Mouse (Mus musculus) midbrain, postnatal 0 days (tissue): ENCODE measurements around the gene Med23. TPM values are rescaled to one million over a fixed set of nuclear protein-coding genes. Genes with fewer than 3 reads are reported as not detected.

Source experiments
- ATAC-seq: fragments of 200-750 bp; cut with Nextera tagmentation; 2 replicates; pipeline ENCODE4 v1.8.0; 2017; ENCODE audit warnings: moderate number of reproducible peaks, mild to moderate bottlenecking, moderate TSS enrichment, moderate library complexity; ENCODE audit not compliant: low FRiP score
- DNase-seq: peaks from one replicate; pipeline ENCODE4 v3.0.0-alpha.2; 2015; ENCODE audit warnings: low spot score
- H3K27ac ChIP-seq: fragments of 300-500 bp; sonication (generic); 2 replicates; pipeline ENCODE4 v1.5.1; 2014; ENCODE audit warnings: low read depth, mild to moderate bottlenecking, low read length, mixed read lengths
- H3K27me3 ChIP-seq: fragments of 300-500 bp; sonication (generic); 2 replicates; pipeline ENCODE4 v1.6.1; 2014; ENCODE audit warnings: low read length, control low read depth, mixed read lengths; ENCODE audit not compliant: insufficient read depth
- H3K36me3 ChIP-seq: fragments of 300-500 bp; sonication (generic); 2 replicates; pipeline ENCODE4 v1.6.1; 2014; ENCODE audit warnings: low read length, control low read depth, mixed read lengths; ENCODE audit not compliant: insufficient read depth
- H3K4me1 ChIP-seq: fragments of 300-500 bp; sonication (generic); 2 replicates; pipeline ENCODE4 v1.6.1; 2014; ENCODE audit warnings: mild to moderate bottlenecking, control low read depth, antibody characterized with exemption, low read length, mixed read lengths; ENCODE audit not compliant: insufficient read depth
- H3K4me2 ChIP-seq: fragments of 300-500 bp; sonication (generic); 2 replicates; pipeline ENCODE4 v1.6.1; 2014; ENCODE audit warnings: low read depth, mild to moderate bottlenecking, low read length, mixed read lengths; ENCODE audit not compliant: poor library complexity, severe bottlenecking
- H3K4me3 ChIP-seq: fragments of 300-500 bp; sonication (generic); 2 replicates; pipeline ENCODE4 v1.5.1; 2014; ENCODE audit warnings: low read depth, mild to moderate bottlenecking, low read length, moderate library complexity
- H3K9ac ChIP-seq: fragments of 300-500 bp; sonication (generic); replicated peaks from 2 replicates; pipeline ENCODE4 v1.6.1; 2014; ENCODE audit warnings: mild to moderate bottlenecking, low read length, moderate library complexity, mixed read lengths; ENCODE audit not compliant: poor library complexity, severe bottlenecking
- H3K9me3 ChIP-seq: fragments of 300-500 bp; sonication (generic); 2 replicates; pipeline ENCODE4 v1.6.1; 2016; ENCODE audit warnings: low read length, control low read depth
- CTCF ChIP-seq: IDR thresholded peaks from 2 replicates; pipeline ENCODE4 v1.5.1; 2016; ENCODE audit warnings: antibody characterized with exemption, mild to moderate bottlenecking
- WGBS: fragments of 180-500 bp; shearing (Covaris S2); extraction: QIAGEN DNeasy Blood & Tissue Kit; methylation state at CpG from one replicate; pipeline ENCODE4 v1.1.7; 2014; 5-methylcytosine and 5-hydroxymethylcytosine counted together
- polyA plus RNA-seq: library from polyadenylated mRNA; unstranded; fragments of >200 nt; fragmentation: Nextera tagmentation; extraction: Ambion mirVana; gene quantifications from 2 replicates; pipeline ENCODE4 v1.2.1, GENCODE M21; 2015
- total RNA-seq: library from RNA; depleted of rRNA; stranded (reverse); fragments of >200 nt; gene quantifications from 2 replicates; pipeline ENCODE4 v1.2.3, GENCODE M21; 2014

The Med23 gene
- total and polyA plus RNA-seq, 2 experiments from 2014 or later, result 19.0 to 40.3 TPM

DNA sequence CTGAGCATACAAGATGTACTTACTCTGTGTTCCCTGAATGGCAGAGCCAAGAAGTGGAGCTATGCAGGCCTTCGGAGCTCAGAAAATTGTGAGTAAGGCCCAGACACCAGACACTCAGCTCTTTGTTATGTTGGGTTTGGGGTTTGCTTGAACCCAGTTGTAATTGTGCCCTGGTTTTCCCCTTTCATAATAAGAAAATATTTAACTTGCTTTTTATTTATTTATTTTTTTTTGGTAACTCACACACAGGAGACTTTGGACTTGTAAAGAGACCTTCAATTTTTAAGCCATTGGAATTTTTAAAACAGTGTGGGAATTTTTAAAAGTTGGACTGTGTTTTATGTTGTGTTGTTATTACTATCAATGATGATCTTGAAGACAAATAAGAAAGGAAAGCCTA, 27.1 kb upstream of the Med23 start, which contains the start of gene Enpp3:
Enpp3 (minus strand) TSS at position 148 of the 400 bp plus-strand sequence.
- H3K36me3 ChIP-seq, result no peaks in the 10 kb centered on the region
- no peak for DNase-seq
- H3K9ac ChIP-seq, result no peak within 1 kb of the TSS
- no peak within 1 kb of the TSS for H3K4me2 ChIP-seq
- no peaks in the 10 kb centered on the region for H3K4me1 ChIP-seq
- H3K9me3 ChIP-seq, result no peaks in the 10 kb centered on the region
- TF ChIP-seq CTCF, result no peak
- no peak for ATAC-seq
- no peak within 1 kb of the TSS for H3K27ac ChIP-seq
- H3K4me3 ChIP-seq, result no peak within 1 kb of the TSS
- H3K27me3 ChIP-seq, result no peaks in the 10 kb centered on the region
- 96% methylated on average over 1 of the region's 1 CpGs for WGBS

DNA sequence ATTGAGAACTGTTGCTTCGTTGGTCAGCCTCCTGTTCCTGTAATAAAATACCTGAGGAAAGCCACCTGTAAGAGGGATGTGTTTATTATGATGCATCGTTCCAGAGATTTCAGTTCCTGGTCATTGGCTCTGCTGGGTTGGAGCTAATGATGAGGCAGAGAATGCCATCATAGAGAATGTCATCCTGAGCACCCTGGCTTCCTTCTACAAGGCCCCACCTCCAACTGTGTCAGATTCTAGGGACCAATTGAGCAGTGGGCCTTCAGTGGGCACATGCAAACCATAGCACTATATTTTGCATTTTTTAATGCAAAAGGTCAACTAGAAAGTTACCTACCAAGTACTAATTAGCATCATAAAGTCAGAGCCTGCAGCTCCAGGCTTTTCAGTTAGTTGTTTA, 6.6 kb upstream of the Med23 start:
- WGBS, result 78% methylated on average over 2 of the region's 2 CpGs
- no peak for ATAC-seq
- no peak for TF ChIP-seq CTCF

DNA sequence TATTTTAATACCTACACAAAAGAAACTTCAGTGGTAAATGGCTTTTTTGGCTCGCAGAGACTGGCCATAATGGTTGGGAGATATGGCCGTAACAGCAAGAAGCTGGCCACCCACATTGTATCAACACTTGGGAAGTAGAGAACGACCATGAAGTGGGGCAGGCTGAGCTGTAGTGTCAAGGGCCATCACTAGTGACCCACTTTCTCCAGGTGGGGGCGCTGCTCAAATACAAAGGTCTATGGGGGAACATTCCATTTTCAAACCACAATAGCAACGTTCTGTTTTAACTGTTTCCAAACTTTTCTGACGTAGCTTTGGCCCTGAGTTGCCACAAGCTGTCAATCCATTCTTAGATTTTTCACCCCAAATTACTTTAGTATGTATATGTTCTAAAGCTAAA, 5.4 kb upstream of the Med23 start:
- no peak overlapping the region for H3K4me3 ChIP-seq
- no peak overlapping the region for H3K4me2 ChIP-seq
- H3K9me3 ChIP-seq, result no peaks in the 10 kb centered on the region
- TF ChIP-seq CTCF, result no peak
- WGBS, result 73% methylated on average over 6 of the region's 6 CpGs
- 0 out of 2 replicates have a peak, but pooled peaks cover 3% of the 10 kb centered on the region for H3K27me3 ChIP-seq
- H3K4me1 ChIP-seq, result no peaks in the 10 kb centered on the region
- DNase-seq, result no peak
- no peak overlapping the region for H3K9ac ChIP-seq
- no peak overlapping the region for H3K27ac ChIP-seq
- no peak for ATAC-seq
- H3K36me3 ChIP-seq, result no peaks in the 10 kb centered on the region

More for the DNA sequence above, 6.6 kb upstream of the Med23 start:
- H3K9me3 ChIP-seq, result no peaks in the 10 kb centered on the region
- no peak overlapping the region for H3K9ac ChIP-seq
- H3K27me3 ChIP-seq, result 0 out of 2 replicates have a peak, but pooled peaks cover 3% of the 10 kb centered on the region
- H3K4me3 ChIP-seq, result no peak overlapping the region
- H3K36me3 ChIP-seq, result no peaks in the 10 kb centered on the region
- no peak for DNase-seq
- no peak overlapping the region for H3K27ac ChIP-seq
- H3K4me2 ChIP-seq, result no peak overlapping the region
- H3K4me1 ChIP-seq, result no peaks in the 10 kb centered on the region

GRCm38 (mm10) chr10:24873624-24874023, 3.8 kb downstream of the Med23 start:
- no peak for ATAC-seq
- H3K36me3 ChIP-seq, result peaks cover 48% of the 10 kb centered on the region

GRCm38 (mm10) chr10:24886008-24886407, 16.2 kb downstream of the Med23 start:
- Histone ChIP-seq H3K4me3 (no peak overlapping the region), H3K4me1 (no peaks in the 10 kb centered on the region), H3K27ac (no peak overlapping the region), H3K4me2 (no peak overlapping the region), H3K36me3 (peaks cover 61% of the 10 kb centered on the region), H3K27me3 (no peaks in the 10 kb centered on the region), H3K9ac (no peak overlapping the region), H3K9me3 (no peaks in the 10 kb centered on the region)
- ATAC-seq, result no peak
- WGBS, result 80% methylated on average over 9 of the region's 9 CpGs
- peak; percentile 61 for TF ChIP-seq CTCF
- peak; percentile 19 for DNase-seq

More at GRCm38 (mm10) chr10:24873624-24874023, 3.8 kb downstream of the Med23 start:
- Histone ChIP-seq H3K4me3 (no peak overlapping the region), H3K9ac (no peak overlapping the region), H3K27ac (no peak overlapping the region), H3K27me3 (no peaks in the 10 kb centered on the region), H3K4me1 (no peaks in the 10 kb centered on the region), H3K4me2 (no peak overlapping the region), H3K9me3 (no peaks in the 10 kb centered on the region)
- peak; percentile 58 for TF ChIP-seq CTCF
- no peak for DNase-seq
- WGBS, result 77% methylated on average over 4 of the region's 4 CpGs

DNA sequence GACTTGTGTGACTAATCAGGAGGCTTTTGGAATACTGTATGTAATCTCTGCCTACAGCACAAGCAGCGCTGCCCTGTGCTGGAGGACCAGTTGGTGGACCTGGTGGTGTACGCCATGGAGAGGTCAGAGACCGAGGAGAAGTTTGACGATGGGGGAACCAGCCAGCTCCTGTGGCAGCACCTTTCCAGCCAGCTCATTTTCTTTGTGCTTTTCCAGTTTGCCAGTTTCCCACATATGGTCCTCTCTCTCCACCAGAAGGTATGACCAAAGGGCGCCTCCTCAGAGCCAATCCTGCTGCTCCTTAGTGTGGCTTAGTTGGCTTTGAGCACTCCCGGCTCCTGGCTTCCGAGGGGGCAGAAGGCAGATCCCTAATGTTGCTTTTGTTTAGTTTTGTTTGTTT, 18.6 kb downstream of the Med23 start:
- no peaks in the 10 kb centered on the region for H3K27me3 ChIP-seq
- H3K27ac ChIP-seq, result no peak overlapping the region
- 95% methylated on average over 7 of the region's 7 CpGs for WGBS
- DNase-seq, result no peak
- no peak overlapping the region for H3K4me3 ChIP-seq
- no peak for ATAC-seq
- H3K9me3 ChIP-seq, result no peaks in the 10 kb centered on the region
- H3K36me3 ChIP-seq, result peaks cover 61% of the 10 kb centered on the region
- TF ChIP-seq CTCF, result no peak
- H3K4me2 ChIP-seq, result no peak overlapping the region
- no peak overlapping the region for H3K9ac ChIP-seq
- no peaks in the 10 kb centered on the region for H3K4me1 ChIP-seq
